Mouse (Mus musculus) adrenal gland, adult 18-20 months (tissue): Measurements from ENCODE around the gene Mif4gd. TPM values are rescaled to one million over a fixed set of nuclear protein-coding genes. Genes with fewer than 3 reads are reported as not detected.
"Not testable (repeated sequence)": the region's sequence is repeated elsewhere in the genome, so short reads cannot be mapped to it uniquely, and the experiment has no call there.

Experiments
- DNase-seq, 2 experiments: peaks; one replicate each; pipeline ENCODE4 v3.0.0; 2021 to 2022; ENCODE audit warnings: low spot score in 2 of 2
- long read RNA-seq, 2 experiments: library from polyadenylated mRNA; stranded (forward); transcript quantifications; one replicate each; pipeline ENCODE4 v2.0.0; 2021
- total RNA-seq, 2 experiments: library from RNA; stranded (reverse); gene quantifications; 1 replicate in 1 of 2; 2 replicates in 1 of 2; pipeline ENCODE4 v1.2.3; 2021

Gene Mif4gd
- total RNA-seq = 100 to 1,000 TPM in 1 of 2 experiments, 10 to 100 TPM in 1; 85.4 to 145 TPM
- long read RNA-seq, experiment 1, transcript Mif4gd-201 (6 exons, 1,372 nt) = major isoform, 26 of 46 reads
- long read RNA-seq, experiment 1, partial matches to known transcripts = 8 of 46 reads
- long read RNA-seq, experiment 1, other reads (novel, unspliced or antisense) = 7 of 46 reads
- long read RNA-seq, experiment 2, transcript Mif4gd-209 (7 exons, 869 nt) = minor isoform, 5 of 232 reads
- long read RNA-seq, experiment 2, transcript Mif4gd-202 (6 exons, 993 nt) = minor isoform, 9 of 232 reads
- long read RNA-seq, experiment 2, transcript Mif4gd-203 (5 exons, 1,656 nt) = minor isoform, 7 of 232 reads
- long read RNA-seq, experiment 2, transcript Mif4gd-201 (6 exons, 1,372 nt) = major isoform, 101 of 232 reads
- long read RNA-seq, experiment 2, partial matches to known transcripts = 41 of 232 reads
- long read RNA-seq, experiment 2, other reads (novel, unspliced or antisense) = 64 of 232 reads

- DNase-seq = peak; percentile 95 to 97
Observed at GRCm38 (mm10) chr11:115612410-115613137, at the start of gene Mif4gd. Mif4gd (minus strand) TSS chr11:115612969.

GRCm38 (mm10) chr11:115660376-115660775 is 47.6 kb upstream of the Mif4gd start:
- no peak for DNase-seq

DNA sequence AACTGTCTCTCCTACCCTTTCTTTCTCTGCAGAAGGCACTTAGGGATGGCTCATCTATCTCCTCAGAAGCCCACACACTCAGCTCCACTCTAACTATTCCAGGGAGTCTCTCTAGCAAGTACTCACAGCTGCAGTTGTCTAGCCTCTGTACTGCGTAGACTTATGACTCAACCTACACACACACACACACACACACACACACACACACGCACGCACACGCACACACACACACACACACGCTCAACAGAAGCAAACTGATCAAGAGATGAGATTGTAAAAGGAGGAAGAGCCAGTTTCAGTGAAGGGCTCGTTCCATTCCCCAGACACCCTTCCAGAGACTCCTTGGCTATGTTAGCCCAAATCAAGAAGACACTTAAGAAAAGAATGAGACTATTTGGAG is 45.8 kb upstream of the Mif4gd start:
- DNase-seq = no peak

- no peak for DNase-seq
Observed at GRCm38 (mm10) chr11:115654128-115654527, 41.4 kb upstream of the Mif4gd start.

DNA sequence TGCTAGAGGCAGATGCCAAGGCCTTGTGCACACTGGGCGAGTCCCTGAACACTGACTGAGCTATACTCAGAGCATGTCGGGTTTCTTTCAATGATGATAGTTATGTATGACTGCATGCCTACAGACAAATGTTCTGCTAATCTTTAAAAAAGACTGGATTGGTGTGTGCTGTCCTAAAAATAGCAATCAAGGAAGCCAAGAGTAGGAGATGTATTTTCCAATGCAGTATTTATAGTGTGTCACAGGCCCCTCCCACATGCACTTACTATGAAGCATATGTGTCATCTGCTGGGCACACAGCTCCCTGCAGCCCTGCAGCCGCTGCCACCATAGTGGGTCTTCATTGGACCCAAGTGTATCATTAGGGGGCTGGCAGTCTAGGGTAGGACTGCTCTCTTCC is 40.4 kb upstream of the Mif4gd start:
- no peak for DNase-seq

GRCm38 (mm10) chr11:115651680-115652079 is 38.9 kb upstream of the Mif4gd start:
- DNase-seq = no peak

- no peak for DNase-seq
Observed at GRCm38 (mm10) chr11:115649706-115650105, 36.9 kb upstream of the Mif4gd start.

DNA sequence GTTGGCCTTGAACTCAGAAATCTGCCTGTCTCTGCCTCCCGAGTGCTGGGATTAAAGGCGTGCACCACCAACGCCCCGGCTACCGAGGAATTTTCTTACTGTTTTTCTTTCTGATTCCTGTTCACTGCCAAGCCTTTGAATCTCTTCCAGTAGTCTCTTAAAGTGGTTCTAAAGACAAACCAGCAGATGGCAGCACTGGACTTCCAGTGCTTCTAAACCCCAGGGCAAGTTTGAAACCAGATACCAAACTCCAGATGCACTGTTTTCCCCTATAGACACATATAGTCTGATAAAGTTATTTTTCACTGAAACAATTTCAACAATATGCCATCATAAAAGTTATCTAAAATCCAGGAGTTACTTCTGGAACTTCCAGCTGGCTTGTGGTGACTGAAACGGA is 34.7 kb upstream of the Mif4gd start:
- peak in 1 of 2 experiments; percentile 54 for DNase-seq

DNA sequence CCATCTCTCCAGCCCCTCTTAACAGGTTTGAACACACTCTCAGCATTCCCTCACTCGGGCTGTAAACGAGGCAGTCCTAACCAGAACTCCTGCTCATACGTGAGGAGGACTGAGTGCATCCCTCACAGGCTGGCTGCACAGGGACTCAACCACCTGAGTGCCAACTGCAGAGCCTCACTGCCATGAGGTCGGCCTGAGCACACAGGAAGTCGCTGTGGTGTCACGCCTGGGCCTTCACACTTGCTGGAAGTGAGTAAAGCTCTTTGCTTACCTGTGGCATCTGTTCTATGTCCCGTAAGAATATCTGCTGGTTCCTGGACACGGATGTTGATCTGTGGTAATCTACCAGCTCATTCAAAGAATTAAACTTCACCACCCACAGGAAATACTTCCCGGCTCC is 33.7 kb upstream of the Mif4gd start:
- DNase-seq = no peak

DNA sequence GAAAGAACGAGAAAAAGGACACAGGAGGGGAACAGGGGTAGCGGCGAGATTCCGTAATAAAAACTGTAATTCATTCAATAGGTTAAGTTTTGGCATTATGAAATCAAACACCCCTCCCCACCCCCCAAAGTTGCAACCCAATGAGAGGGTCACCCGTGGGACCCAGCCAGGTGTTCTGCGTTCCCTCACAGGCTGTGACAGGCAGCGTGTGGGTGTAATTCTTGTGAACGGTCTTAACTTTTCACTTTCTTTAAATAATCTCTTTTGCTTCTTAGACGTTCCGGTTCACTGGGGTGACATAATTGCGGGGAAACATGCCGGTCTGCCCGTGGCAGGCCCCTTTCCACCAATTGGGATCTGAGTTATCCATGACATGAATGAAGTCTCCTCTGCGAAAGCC is 32.7 kb upstream of the Mif4gd start:
- DNase-seq = not testable (repeated sequence)

- no peak for DNase-seq
Observed at GRCm38 (mm10) chr11:115644308-115644707, 31.5 kb upstream of the Mif4gd start.

GRCm38 (mm10) chr11:115643265-115643664 is 30.5 kb upstream of the Mif4gd start:
- no peak for DNase-seq

GRCm38 (mm10) chr11:115642705-115643104 is 29.9 kb upstream of the Mif4gd start:
- no peak for DNase-seq

GRCm38 (mm10) chr11:115641664-115642036 is 28.9 kb upstream of the Mif4gd start:
- no peak for DNase-seq

- no peak for DNase-seq
Observed at GRCm38 (mm10) chr11:115640978-115641663, 28.4 kb upstream of the Mif4gd start.

- no peak for DNase-seq
Observed at GRCm38 (mm10) chr11:115640311-115640828, 27.6 kb upstream of the Mif4gd start.

DNA sequence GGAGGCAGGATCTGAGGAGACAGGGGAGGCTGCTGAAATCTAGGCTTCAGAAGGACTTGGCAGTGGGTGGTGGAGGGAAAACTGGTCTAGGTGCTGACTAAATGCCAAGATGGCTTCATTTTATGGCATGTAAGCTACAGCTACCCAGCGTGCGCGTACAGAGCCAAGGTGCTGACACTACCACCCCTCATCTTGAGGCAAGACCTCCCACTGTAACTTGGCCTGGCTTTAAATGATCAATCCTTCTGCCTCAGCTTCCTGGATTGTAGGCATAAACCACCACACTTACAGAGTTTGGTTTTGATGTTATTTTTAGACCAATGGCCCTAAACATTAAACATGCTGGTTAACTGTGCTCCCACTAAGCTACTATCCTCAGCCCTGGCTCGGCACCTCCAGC is 26.8 kb upstream of the Mif4gd start:
- DNase-seq = no peak

GRCm38 (mm10) chr11:115638498-115639409 is 26.0 kb upstream of the Mif4gd start:
- DNase-seq = no peak

GRCm38 (mm10) chr11:115636960-115637359 is 24.2 kb upstream of the Mif4gd start:
- no peak for DNase-seq

DNA sequence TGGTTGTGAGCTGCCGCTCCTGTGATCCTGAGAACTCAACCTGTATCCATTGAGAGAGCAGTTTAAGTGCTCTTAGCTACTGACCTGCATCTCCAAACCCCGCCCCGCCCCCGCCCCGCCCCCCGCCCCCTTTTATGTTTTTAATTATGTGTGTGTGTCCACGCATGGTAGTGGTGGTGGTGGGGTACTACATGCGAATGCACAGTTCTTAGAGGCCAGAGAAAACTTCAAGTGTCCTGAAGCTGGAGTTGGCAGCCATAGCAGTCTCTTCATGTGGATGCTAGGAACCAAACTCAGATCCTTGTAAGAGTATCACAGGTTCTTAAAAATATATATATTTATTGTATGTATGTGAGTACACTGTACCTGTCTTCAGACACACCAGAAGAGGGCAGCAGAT is 22.7 kb upstream of the Mif4gd start:
- DNase-seq = no peak
